Mouse (Mus musculus): Measurements from ENCODE around the gene Srp9.

Gene Srp9

GRCm38 (mm10) chr1:182105023-182105422 is 19.5 kb upstream of the Srp9 start:
- CTCF ChIA-PET = no interaction called here

GRCm38 (mm10) chr1:182107251-182107650 is 17.3 kb upstream of the Srp9 start:
- CTCF ChIA-PET = no interaction called here

- CTCF ChIA-PET = no interaction called here
Observed at GRCm38 (mm10) chr1:182108397-182109099, 16.0 kb upstream of the Srp9 start.

GRCm38 (mm10) chr1:182110185-182110584 is 14.4 kb upstream of the Srp9 start:
- CTCF ChIA-PET = no interaction called here

- CTCF ChIA-PET = no interaction called here
Observed at GRCm38 (mm10) chr1:182110708-182111385, 13.7 kb upstream of the Srp9 start.

- CTCF ChIA-PET = no interaction called here
Observed at GRCm38 (mm10) chr1:182111386-182112317, 12.9 kb upstream of the Srp9 start.

- CTCF ChIA-PET = no interaction called here
Observed at GRCm38 (mm10) chr1:182112385-182112784, 12.2 kb upstream of the Srp9 start.

GRCm38 (mm10) chr1:182113131-182113530 is 11.4 kb upstream of the Srp9 start:
- CTCF ChIA-PET = no interaction called here

- CTCF ChIA-PET = no interaction called here
Observed at GRCm38 (mm10) chr1:182113587-182114500, 10.7 kb upstream of the Srp9 start.

- CTCF ChIA-PET = no interaction called here
Observed at GRCm38 (mm10) chr1:182115197-182115596, 9.3 kb upstream of the Srp9 start.

GRCm38 (mm10) chr1:182115651-182116408 is 8.7 kb upstream of the Srp9 start:
- CTCF ChIA-PET = interaction anchor here (1.2 kb wide), 1 partner anchor 227 kb away, joined by 4 read pairs; no protein-coding TSS in a partner anchor

GRCm38 (mm10) chr1:182122413-182122812 is 2.1 kb upstream of the Srp9 start:
- CTCF ChIA-PET = no interaction called here

GRCm38 (mm10) chr1:182124924-182125368 is 409 bp downstream of the Srp9 start:
- CTCF ChIA-PET = interaction anchor here (0.7 kb wide), 1 partner anchor 243 kb away, joined by 5 read pairs; no protein-coding TSS in a partner anchor

- CTCF ChIA-PET = no interaction called here
Observed at GRCm38 (mm10) chr1:182130830-182131229, 6.3 kb downstream of the Srp9 start.

GRCm38 (mm10) chr1:182137204-182138125 is 12.9 kb downstream of the Srp9 start:
- CTCF ChIA-PET = interaction anchor here (0.6 kb wide), 1 partner anchor 422 kb away, joined by 9 read pairs; no protein-coding TSS in a partner anchor

GRCm38 (mm10) chr1:182138172-182138571 is 13.6 kb downstream of the Srp9 start:
- CTCF ChIA-PET = interaction anchor here (0.6 kb wide), 1 partner anchor 421 kb away, joined by 9 read pairs; no protein-coding TSS in a partner anchor

- CTCF ChIA-PET = interaction anchor here (0.7 kb wide), 1 partner anchor 16 kb away, joined by 3 read pairs; no protein-coding TSS in a partner anchor
Observed at GRCm38 (mm10) chr1:182139937-182140336, 15.4 kb downstream of the Srp9 start.

GRCm38 (mm10) chr1:182140370-182140769 is 15.8 kb downstream of the Srp9 start:
- CTCF ChIA-PET = interaction anchor here (0.6 to 0.7 kb wide), 2 partner anchors 16 to 251 kb away, joined by 3 to 5 read pairs; no protein-coding TSS in a partner anchor

- CTCF ChIA-PET = no interaction called here
Observed at GRCm38 (mm10) chr1:182142725-182143124, 18.2 kb downstream of the Srp9 start.
